ENCODE assay signal across 27 mouse cellular contexts in the genomic region with DNA sequence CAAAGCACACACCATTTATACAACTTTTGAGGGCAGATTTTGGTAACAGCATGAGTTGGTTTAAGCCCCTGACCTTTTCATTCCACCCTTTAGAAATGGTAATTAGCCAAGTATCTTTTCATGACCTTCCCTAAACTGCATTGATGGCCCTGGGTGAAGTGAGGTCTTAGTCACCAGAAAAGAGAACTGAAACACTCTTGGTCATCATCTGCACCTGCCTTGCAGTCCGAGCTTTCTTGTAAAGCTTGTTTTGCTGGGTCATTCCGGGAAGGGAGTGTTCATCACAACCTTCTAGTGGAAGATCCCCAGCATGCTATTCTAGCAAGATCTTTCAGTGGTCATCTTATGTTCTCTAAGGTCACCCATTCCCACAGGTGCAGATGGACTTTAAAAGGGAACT.
"Had no signal": no experiment of that assay in that cellular context is flagged by ENCODE, and none has a peak within 500 bp of the region (broad histone marks: within the 10 kb centered on the region; RNA-seq: fewer than 3 reads in every experiment).

No protein-coding gene starts in this region.

- H3K27ac ChIP-seq: gastrocnemius, adult 2 months; heart, embryonic 10.5 days; hindbrain, embryonic 10.5 days; hindbrain, embryonic 12.5 days; hindbrain, embryonic 14.5 days; intestine, embryonic 15.5 days; layer of hippocampus, adult 2 months; limb, embryonic 10.5 days; limb, embryonic 12.5 days; liver, embryonic 13.5 days had no signal

- ATAC-seq: inflammation-experienced regulatory T-cells, adult 6 months; intestine, embryonic 15.5 days; intestine, postnatal 0 days had no signal

- H3K27me3 ChIP-seq: heart, embryonic 12.5 days; hindbrain, embryonic 12.5 days; intestine, embryonic 15.5 days; limb, embryonic 12.5 days; liver, embryonic 13.5 days had no signal

- H3K4me2 ChIP-seq: heart, embryonic 12.5 days; hindbrain, embryonic 12.5 days; hindbrain, embryonic 14.5 days; intestine, embryonic 15.5 days; limb, embryonic 12.5 days; liver, embryonic 11.5 days; liver, embryonic 13.5 days had no signal

- H3K4me1 ChIP-seq: heart, embryonic 10.5 days; hindbrain, embryonic 12.5 days; intestine, embryonic 15.5 days; limb, embryonic 10.5 days; liver, embryonic 13.5 days had no signal

- H3K9me3 ChIP-seq: heart, embryonic 10.5 days; heart, embryonic 12.5 days; hindbrain, embryonic 10.5 days; hindbrain, embryonic 12.5 days; intestine, embryonic 15.5 days; limb, embryonic 10.5 days; limb, embryonic 12.5 days; liver, embryonic 13.5 days had no signal

- H3K9ac ChIP-seq: heart, embryonic 12.5 days; hindbrain, embryonic 12.5 days; hindbrain, embryonic 14.5 days; intestine, embryonic 15.5 days; limb, embryonic 12.5 days; liver, embryonic 13.5 days had no signal

- H3K4me3 ChIP-seq: gastrocnemius, adult 2 months; heart, embryonic 10.5 days; heart, embryonic 12.5 days; hindbrain, embryonic 10.5 days; hindbrain, embryonic 12.5 days; intestine, embryonic 15.5 days; layer of hippocampus, adult 2 months; limb, embryonic 10.5 days; limb, embryonic 12.5 days; liver, embryonic 13.5 days had no signal

- H3K36me3 ChIP-seq: heart, embryonic 10.5 days; heart, embryonic 12.5 days; hindbrain, embryonic 10.5 days; hindbrain, embryonic 12.5 days; intestine, embryonic 15.5 days; limb, embryonic 10.5 days; limb, embryonic 12.5 days; liver, embryonic 13.5 days had no signal

- DNase-seq: gastrocnemius, adult 2 months; gastrocnemius, postnatal 10 days; gastrocnemius, postnatal 25 days; heart, adult 18-20 months; heart, postnatal 10 days; heart, postnatal 4 days; kidney, adult 18-20 months; kidney, adult 8-10 months; kidney, postnatal 10 days; kidney, postnatal 25 days; kidney, postnatal 4 days; layer of hippocampus, adult 9-11 months; layer of hippocampus, postnatal 36 days; liver; liver, embryonic 13.5 days had no signal
